Mouse (Mus musculus): ENCODE results near the gene Ndufa6. TPM values are rescaled to one million over a fixed set of nuclear protein-coding genes. Genes with fewer than 3 reads are reported as not detected.
"Not testable (repeated sequence)": the region's sequence is repeated elsewhere in the genome, so short reads cannot be mapped to it uniquely, and the experiment has no call there.

Gene Ndufa6
- total RNA-seq (2021): 100 to 1,000 TPM; 206 to 215 TPM
- long read RNA-seq, transcript Ndufa6-201 (3 exons, 590 nt): major isoform, 74 of 85 reads
- long read RNA-seq, partial matches to known transcripts: 0 of 85 reads
- long read RNA-seq, other reads (novel, unspliced or antisense): 4 of 85 reads

GRCm38 (mm10) chr15:82354126-82354945, at the start of gene Ndufa6:
TSS of gene Ndufa6 (minus strand) at chr15:82354322.
- peak; percentile 96 to 98 for DNase-seq (ENCODE audit: low spot score in 2 of 2)

GRCm38 (mm10) chr15:82403606-82404005, 49.5 kb upstream of the Ndufa6 start:
- no peak for DNase-seq (ENCODE audit: low spot score in 2 of 2)

DNA sequence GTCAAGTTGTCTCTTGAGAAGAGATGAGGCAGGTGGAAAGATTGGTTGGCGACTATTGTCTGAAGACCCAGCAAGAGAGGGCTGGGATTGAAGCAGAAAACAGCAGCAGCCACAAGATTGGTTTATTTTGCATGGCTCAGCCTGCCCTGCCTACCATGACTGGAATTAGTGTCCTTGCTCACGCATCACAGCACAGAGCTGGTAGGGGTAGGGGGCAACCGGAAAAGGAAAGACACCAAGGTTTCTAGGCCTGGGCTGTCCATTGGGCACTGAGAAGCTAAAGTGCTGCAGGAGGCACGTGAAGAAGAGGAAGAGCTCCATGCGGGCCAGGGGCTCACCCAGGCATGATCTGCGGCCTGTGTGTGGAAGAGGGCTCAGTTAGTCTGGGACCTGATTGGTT, 48.6 kb upstream of the Ndufa6 start:
- DNase-seq (ENCODE audit: low spot score in 2 of 2): no peak

DNA sequence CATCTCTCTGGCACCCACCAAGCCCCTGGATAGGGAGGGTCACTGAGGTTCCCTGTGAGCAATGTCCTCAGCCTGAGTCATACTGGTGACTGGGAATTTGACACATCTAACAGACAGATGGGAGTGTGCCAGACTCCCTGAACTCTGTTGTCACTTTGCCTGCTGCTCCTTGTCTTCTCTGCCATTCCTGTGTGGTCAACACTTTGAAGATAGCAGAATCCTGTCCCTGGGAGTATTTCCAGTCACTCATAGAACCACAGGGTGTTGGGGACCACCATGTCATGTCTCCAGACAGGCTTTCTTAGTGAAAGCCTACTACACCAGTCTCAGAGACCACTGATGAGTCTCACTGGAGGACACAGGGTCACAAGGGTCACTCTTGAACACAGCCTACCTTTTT, 48.0 kb upstream of the Ndufa6 start:
- DNase-seq (ENCODE audit: low spot score in 2 of 2): no peak

DNA sequence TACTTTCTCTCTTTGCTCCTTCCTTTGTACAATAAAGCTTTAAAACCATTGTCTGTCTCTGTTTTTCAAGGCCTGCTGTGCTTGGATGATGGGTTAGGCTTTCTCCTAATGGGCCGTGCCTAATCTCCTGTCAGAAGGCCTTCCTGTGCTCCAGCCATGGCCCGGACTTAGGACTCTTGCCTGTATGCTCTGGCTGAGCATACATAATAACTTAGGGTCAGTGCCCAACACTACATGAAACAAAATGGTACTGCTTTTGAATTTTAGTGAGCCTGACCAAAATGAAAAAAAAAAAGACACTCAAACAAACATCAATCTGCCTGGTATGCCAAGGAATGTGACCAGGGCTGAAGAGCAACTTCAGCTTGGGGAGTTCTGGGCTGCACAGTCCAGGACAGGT, 47.4 kb upstream of the Ndufa6 start:
- DNase-seq (ENCODE audit: low spot score in 2 of 2): no peak

DNA sequence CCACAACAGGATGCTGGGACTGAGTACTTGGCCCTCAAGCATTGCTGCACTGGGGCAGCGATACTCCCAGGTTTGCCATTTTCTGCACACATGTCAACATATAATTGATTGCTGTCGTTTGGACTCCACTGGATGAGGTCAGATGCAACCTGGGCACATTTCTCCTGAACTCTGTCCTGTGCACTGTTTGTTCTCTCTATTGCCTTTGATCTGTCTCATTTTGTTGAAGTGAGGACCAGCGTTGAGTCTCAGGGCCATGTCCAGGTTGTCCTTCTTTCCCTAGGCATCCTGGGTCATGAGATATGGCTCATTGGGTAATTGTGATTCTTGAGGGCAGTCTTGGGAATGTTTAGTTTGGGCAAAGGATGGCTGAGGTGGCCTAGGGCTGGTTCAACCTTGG, 41.8 kb upstream of the Ndufa6 start:
- DNase-seq (ENCODE audit: low spot score in 2 of 2): not testable (repeated sequence)

GRCm38 (mm10) chr15:82393922-82394321, 39.8 kb upstream of the Ndufa6 start, which contains the start of gene Cyp2d11:
TSS of gene Cyp2d11 (minus strand) at chr15:82394022.
- DNase-seq (ENCODE audit: low spot score in 2 of 2): not testable (repeated sequence)

DNA sequence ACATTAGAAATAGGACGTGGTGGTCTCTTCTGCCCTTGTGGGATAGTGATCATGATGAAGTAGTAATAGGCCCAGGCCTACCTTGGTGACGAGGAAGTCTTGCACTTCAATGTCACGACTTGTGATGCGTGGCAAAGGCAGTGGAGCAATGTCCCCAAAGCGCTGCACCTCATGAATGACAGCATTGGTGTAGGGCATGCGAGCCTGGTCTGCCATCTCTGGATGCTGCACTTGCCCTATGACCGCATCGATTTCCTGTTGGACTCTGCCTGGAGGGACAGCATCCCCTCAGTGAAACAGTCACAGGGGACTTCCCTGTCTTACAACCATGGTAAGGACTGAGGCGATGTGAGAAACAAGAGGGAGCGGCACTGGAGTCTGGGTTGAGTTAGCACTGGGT, 35.8 kb upstream of the Ndufa6 start:
- DNase-seq (ENCODE audit: low spot score in 2 of 2): not testable (repeated sequence)

GRCm38 (mm10) chr15:82385729-82386128, 31.6 kb upstream of the Ndufa6 start:
- no peak for DNase-seq (ENCODE audit: low spot score in 2 of 2)

DNA sequence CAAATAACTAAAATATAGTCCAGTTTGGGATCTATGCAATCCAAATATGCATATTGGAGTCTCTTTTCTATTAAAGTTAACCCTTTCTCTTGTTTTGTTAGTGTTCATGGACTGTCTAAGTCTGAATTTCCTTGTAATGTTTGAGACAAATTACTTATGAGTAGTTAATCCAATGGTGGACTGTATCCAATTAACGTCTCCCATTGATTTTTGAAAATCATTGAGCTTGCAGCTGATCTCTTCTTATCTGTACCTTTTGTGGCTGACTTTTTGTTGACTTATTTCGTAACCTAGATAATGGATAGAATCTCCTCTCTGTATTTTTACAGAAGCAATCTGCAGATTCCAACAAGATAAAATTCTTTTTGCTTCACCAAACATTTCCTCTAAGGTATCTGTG, 28.3 kb upstream of the Ndufa6 start:
- DNase-seq (ENCODE audit: low spot score in 2 of 2): no peak

GRCm38 (mm10) chr15:82380714-82381062, 26.6 kb upstream of the Ndufa6 start:
- no peak for DNase-seq (ENCODE audit: low spot score in 2 of 2)

GRCm38 (mm10) chr15:82379871-82380713, 26.0 kb upstream of the Ndufa6 start, which contains the start of gene Cyp2d22:
TSS of gene Cyp2d22 (minus strand) at chr15:82380260.
- DNase-seq (ENCODE audit: low spot score in 2 of 2): peak in 1 of 2 experiments; percentile 30

GRCm38 (mm10) chr15:82379511-82379870, 25.4 kb upstream of the Ndufa6 start:
- DNase-seq (ENCODE audit: low spot score in 2 of 2): no peak

DNA sequence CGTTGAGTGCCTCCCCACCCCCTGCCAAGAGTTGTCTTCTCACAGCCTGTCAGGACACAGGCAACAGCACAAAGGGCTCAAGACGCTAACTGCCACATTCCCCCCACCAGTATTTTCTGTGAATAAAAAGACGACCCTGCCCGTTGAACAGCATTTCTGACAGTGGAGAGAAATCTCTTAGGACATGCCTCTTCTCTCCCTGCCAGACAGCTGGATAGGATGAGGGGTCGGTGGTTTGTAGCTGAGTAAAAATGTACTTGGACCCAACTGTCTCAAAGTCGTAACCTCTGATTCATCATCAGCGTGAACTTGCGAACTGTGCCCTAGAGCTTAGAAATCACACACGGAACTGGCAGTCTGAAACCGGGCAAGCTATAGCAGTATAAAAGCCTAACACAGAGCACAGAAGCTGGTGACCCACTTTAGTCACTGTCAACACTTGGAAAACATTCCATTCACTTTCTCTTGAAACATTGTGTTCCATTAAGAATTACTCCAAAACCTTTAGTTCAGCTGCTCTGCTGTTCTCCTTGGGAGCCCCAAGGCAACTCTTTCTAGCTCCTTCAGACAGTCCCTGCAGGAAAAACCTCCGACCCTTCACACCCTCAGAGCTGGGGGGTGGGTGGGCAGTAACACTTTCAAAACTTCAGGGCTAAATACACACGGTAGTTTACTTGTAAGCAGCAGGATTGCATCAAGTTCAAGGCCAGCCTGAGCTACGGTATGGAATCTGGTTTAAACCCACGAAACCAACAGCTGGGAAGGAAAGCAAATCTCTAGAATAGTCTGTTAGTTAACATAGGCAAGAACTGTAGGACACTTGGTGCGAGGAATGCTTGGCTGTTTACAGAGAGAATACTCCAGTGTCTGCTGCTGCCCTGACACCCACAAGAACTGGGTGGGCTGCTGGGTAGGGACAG, 24.4 kb upstream of the Ndufa6 start:
- DNase-seq (ENCODE audit: low spot score in 2 of 2): peak in 1 of 2 experiments; percentile 34

GRCm38 (mm10) chr15:82377701-82378100, 23.6 kb upstream of the Ndufa6 start:
- no peak for DNase-seq (ENCODE audit: low spot score in 2 of 2)

DNA sequence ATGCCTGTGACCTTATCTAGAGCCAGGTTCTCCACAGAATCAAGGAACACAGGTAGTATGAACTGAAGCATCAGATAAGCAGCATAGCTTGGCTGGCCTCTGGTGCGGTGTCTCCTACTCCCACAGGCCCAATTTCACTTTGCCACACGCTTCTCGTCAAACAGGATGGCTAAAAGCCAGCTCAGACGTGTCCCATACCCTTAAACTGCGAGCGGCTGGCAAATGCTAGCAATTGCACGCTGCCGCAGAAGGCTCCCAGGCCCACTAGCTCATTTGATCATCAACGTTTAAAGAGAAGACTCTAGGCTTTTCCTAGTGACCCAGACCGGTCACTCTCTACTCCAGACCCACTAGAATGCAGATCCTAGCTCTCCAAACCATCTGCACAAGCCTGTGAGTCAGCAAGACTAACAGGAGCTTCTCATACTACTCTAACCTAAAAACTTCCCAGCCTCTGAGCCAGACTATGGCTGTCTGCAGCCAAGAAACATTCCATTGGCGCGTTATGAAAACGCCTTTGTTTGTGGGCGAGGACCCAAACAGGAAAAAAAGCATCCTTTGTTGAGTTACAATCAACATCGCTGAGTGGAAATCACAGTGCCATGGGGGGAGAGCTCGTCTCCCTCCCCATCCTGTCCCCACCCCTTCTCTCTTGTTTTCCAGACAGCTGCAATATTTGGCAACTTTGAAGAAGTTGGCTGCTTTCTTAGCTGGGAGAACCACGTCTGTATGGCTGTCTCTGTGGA, 22.4 kb upstream of the Ndufa6 start:
- DNase-seq (ENCODE audit: low spot score in 2 of 2): peak; percentile 55 to 82

DNA sequence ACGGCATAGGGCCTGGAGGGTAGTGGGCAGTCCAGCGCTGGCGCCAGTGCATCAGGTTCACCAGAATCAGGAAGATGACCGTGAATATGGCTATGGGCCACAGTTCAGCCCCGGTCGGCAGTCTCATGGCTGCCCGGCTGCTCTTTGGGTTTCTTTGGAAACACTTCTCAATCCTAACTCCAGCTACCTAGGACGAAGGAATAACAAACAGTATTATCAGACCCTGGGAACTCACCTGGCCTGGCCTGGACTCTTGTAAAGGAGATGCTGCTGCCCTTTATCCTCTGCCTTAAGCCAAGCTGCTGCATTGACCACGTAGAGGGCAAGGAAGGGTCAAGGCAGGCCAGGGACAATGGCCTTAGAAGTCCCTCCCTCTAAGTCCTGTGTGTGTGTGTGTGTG, 21.7 kb upstream of the Ndufa6 start:
- no peak for DNase-seq (ENCODE audit: low spot score in 2 of 2)

GRCm38 (mm10) chr15:82374437-82374836, 20.3 kb upstream of the Ndufa6 start:
- no peak for DNase-seq (ENCODE audit: low spot score in 2 of 2)

DNA sequence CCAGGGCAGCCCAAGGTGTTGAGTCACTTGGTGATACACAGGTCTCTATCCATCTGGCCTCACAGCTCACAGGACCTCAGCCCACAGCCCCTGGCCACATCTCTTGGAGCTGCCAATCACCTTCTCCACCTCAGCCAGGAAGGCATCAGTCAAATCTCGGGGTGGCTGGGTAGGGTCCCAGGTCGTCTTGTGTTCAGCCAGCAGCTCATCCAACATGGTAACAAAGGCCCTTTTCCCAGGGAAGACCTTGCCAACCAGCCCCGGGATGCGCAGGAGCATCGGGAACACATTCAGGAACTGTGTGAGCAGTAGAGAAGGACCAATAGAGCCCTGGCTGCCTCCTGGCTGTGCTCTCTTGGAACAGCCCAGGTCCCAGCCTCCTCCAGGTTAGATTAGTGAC, 18.9 kb upstream of the Ndufa6 start:
- DNase-seq (ENCODE audit: low spot score in 2 of 2): no peak

DNA sequence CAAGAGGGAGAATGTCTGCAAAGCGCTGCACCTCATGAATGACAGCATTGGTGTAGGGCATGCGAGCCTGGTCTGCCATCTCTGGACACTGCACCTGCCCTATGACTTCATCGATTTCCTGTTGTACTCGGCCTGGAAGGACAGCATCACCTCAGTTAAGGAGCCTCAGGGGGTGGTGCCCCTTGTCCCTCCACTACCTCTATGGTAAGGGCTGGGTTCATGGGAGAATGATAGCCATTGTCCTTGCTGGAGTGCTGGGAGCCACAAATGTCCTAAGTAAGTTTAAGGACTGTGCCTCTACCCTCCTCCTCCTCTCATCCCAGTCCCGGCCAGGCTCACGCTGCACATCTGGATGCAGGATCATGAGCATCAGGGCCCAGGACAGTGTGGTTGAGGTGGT, 18.3 kb upstream of the Ndufa6 start:
- no peak for DNase-seq (ENCODE audit: low spot score in 2 of 2)

Measured in layer of hippocampus, adult 18-20 months (tissue).